Mouse (Mus musculus): Measurements from ENCODE around the gene Eci2. TPM values are rescaled to one million over a fixed set of nuclear protein-coding genes. Genes with fewer than 3 reads are reported as not detected.
"Not testable (repeated sequence)": the region's sequence is repeated elsewhere in the genome, so short reads cannot be mapped to it uniquely, and the experiment has no call there.

Eci2 gene
- polyA plus RNA-seq, 1 experiment: 42.8 TPM

DNA sequence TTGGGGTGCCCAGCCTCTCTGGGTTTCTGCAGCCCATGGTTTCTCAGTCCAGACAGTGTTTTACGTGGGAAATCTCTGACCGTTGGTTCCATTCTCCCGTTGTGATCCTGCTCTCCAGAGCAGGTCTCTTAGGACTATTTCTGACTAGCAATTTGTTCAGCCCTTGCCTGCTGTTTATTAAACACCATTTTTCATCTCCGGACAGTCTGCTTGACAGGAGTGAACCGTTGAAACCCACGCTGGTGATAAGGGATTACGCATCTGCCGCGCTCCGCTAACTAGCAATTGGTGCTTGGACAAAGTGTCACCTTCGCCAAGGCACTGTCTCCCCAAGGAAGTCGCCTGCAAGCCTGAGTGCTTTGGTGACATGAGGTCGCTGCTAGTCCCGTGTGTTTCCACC is 62.5 kb downstream of the Eci2 start:
- H3K27me3 ChIP-seq (ENCODE audit: control insufficient read depth, insufficient read depth, low read length, poor library complexity, severe bottlenecking): no peaks in the 10 kb centered on the region
- H3K9ac ChIP-seq (ENCODE audit: low read depth, poor library complexity, severe bottlenecking): no peak overlapping the region
- peaks cover 1% of the 10 kb centered on the region; the same call in 1 of the 2 replicates for H3K9me3 ChIP-seq (replicated peaks; ENCODE audit: control insufficient read depth, insufficient read depth, low read length, poor library complexity, severe bottlenecking)

DNA sequence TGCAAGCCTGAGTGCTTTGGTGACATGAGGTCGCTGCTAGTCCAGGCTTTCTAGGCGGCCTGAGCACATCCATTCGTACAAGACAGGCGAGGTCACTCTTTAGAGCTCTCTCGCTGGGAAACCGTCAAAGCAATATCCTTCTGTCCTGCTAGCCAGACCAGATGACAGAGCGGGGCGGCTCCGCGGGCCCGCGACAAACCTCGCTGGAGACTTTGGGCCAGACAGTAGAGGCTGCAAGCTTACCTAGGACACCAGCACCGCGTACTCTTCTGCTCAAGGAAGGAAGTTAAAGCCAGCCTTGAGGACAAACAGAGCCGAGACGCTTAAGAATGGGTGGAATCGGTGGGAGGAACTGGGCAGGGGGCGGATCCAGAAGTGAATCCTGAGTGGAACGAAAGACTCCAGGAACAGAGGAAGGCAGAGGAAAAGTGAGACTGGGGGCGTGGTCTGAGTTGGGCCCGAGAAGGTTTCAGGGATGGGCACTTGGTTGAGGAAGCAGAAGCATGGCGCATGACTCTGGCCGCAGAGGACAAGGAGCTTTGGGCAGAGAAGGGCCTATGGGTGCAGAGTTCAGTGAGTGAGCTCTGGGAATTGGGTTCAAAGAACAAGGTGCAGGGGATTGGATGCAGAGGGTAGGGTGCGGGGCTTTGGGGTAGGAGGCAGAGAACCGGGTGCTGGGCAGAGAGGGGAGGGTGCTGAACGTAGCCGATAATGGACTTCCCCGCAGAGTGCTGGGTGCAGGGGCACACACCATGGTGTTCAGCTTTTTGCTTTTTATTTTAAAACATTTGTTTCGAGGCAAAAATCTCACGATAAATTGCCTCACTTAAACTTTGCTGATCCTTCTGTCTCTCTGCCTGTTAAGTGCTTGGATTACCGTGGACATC is 63.1 kb downstream of the Eci2 start, which contains the start of gene Eci3:
Gene Eci3 (minus strand): TSS at position 300 of the 887 bp plus-strand sequence.
- peaks cover 5% of the 10 kb centered on the region; the same call in 1 of the 2 replicates for H3K9me3 ChIP-seq (replicated peaks; ENCODE audit: control insufficient read depth, insufficient read depth, low read length, poor library complexity, severe bottlenecking)
- peak within 1 kb of the TSS; percentile 30 for H3K4me3 ChIP-seq (ENCODE audit: low read depth, low read length)
- no peaks in the 10 kb centered on the region for H3K36me3 ChIP-seq (ENCODE audit: control insufficient read depth, insufficient read depth, low read length, poor library complexity, severe bottlenecking)
- no peaks in the 10 kb centered on the region for H3K4me1 ChIP-seq (ENCODE audit: control insufficient read depth, insufficient read depth, low read length)
- no peak within 1 kb of the TSS for H3K27ac ChIP-seq (ENCODE audit: insufficient read depth, low read length)
- no peak for TF ChIP-seq POLR2A (IDR thresholded peaks at IDR 0.05; ENCODE audit: insufficient read depth, low read length)
- TF ChIP-seq EP300 (IDR thresholded peaks at IDR 0.05; ENCODE audit: insufficient read depth, low read depth, low read length): no peak
- no peak for TF ChIP-seq CTCF (IDR thresholded peaks at IDR 0.05; ENCODE audit: low read depth, low read length)
- no peaks in the 10 kb centered on the region for H3K27me3 ChIP-seq (ENCODE audit: control insufficient read depth, insufficient read depth, low read length, poor library complexity, severe bottlenecking)
- H3K9ac ChIP-seq (ENCODE audit: low read depth, poor library complexity, severe bottlenecking): no peak within 1 kb of the TSS

More for the DNA sequence above, 62.5 kb downstream of the Eci2 start:
- no peak overlapping the region for H3K4me3 ChIP-seq (ENCODE audit: low read depth, low read length)
- TF ChIP-seq CTCF (IDR thresholded peaks at IDR 0.05; ENCODE audit: low read depth, low read length) (no peak), POLR2A (IDR thresholded peaks at IDR 0.05; ENCODE audit: insufficient read depth, low read length) (no peak), EP300 (IDR thresholded peaks at IDR 0.05; ENCODE audit: insufficient read depth, low read depth, low read length) (no peak)
- H3K4me1 ChIP-seq (ENCODE audit: control insufficient read depth, insufficient read depth, low read length): no peaks in the 10 kb centered on the region
- no peak overlapping the region for H3K27ac ChIP-seq (ENCODE audit: insufficient read depth, low read length)
- no peaks in the 10 kb centered on the region for H3K36me3 ChIP-seq (ENCODE audit: control insufficient read depth, insufficient read depth, low read length, poor library complexity, severe bottlenecking)

DNA sequence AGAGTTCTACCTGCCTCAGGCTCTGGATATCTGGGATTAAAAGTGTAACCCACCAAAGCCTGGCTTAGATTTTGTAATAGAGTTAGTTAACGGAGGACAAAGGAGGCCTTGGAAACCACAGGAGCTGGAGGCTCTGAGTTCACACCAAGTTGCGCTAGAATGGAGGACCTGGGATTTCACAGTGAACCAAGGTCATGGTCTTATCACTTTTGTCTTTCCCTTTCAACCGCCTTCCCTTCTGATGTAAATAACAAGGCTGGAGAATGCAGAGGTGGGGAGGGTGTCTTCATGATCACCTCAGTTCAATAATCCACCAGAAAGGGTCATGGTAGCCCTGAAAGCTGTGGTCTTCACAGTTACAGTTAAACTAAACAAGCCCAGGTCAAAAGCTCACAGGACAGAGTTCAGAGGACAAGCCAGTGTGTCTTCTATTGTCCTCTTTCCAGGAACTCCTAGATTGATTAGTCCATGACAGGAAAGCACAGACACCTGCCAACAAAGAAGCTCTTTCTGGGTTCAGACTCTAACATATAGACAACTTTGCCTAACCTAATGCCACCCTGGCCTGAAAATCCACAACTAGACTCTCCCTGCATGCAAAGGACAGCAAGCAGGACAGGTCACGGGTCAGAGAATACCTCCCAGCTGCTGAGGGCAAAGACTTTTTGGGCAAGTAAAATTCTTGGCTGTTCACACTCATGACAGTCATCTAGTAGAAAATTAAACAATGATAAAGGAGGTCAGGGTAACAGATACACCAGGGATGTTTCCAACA is 65.7 kb downstream of the Eci2 start:
- H3K9me3 ChIP-seq (replicated peaks; ENCODE audit: control insufficient read depth, insufficient read depth, low read length, poor library complexity, severe bottlenecking): peaks cover 5% of the 10 kb centered on the region; the same call in 1 of the 2 replicates
- TF ChIP-seq EP300 (IDR thresholded peaks at IDR 0.05; ENCODE audit: insufficient read depth, low read depth, low read length) (no peak), CTCF (IDR thresholded peaks at IDR 0.05; ENCODE audit: low read depth, low read length) (no peak), POLR2A (IDR thresholded peaks at IDR 0.05; ENCODE audit: insufficient read depth, low read length) (no peak)
- H3K9ac ChIP-seq (ENCODE audit: low read depth, poor library complexity, severe bottlenecking): no peak overlapping the region
- H3K4me3 ChIP-seq (ENCODE audit: low read depth, low read length): no peak overlapping the region
- H3K27me3 ChIP-seq (ENCODE audit: control insufficient read depth, insufficient read depth, low read length, poor library complexity, severe bottlenecking): no peaks in the 10 kb centered on the region
- H3K4me1 ChIP-seq (ENCODE audit: control insufficient read depth, insufficient read depth, low read length): no peaks in the 10 kb centered on the region
- no peaks in the 10 kb centered on the region for H3K36me3 ChIP-seq (ENCODE audit: control insufficient read depth, insufficient read depth, low read length, poor library complexity, severe bottlenecking)
- H3K27ac ChIP-seq (ENCODE audit: insufficient read depth, low read length): no peak overlapping the region

DNA sequence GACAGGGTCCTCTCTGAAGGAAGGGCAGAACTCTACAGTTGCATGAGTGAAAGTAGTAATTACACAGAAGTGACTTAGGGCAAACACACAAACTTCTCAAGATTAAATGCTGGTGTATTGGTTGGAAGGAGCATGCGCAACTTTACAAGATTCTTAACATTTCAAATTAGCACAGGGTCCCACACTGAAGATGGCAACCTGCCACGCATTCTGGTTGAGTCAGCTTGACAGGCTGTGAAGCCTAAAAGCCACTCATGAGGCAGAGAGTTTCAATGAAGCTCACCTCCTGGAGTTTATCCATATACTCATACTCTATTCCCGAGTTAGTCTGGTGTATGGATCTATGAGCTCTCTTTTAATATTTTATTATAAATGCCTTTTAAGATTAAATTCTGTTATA is 68.7 kb downstream of the Eci2 start:
- not testable (repeated sequence) for H3K9me3 ChIP-seq (replicated peaks; ENCODE audit: control insufficient read depth, insufficient read depth, low read length, poor library complexity, severe bottlenecking); H3K36me3 ChIP-seq (ENCODE audit: control insufficient read depth, insufficient read depth, low read length, poor library complexity, severe bottlenecking); H3K27me3 ChIP-seq (ENCODE audit: control insufficient read depth, insufficient read depth, low read length, poor library complexity, severe bottlenecking); H3K4me1 ChIP-seq (ENCODE audit: control insufficient read depth, insufficient read depth, low read length); H3K27ac ChIP-seq (ENCODE audit: insufficient read depth, low read length); H3K9ac ChIP-seq (ENCODE audit: low read depth, poor library complexity, severe bottlenecking); H3K4me3 ChIP-seq (ENCODE audit: low read depth, low read length)

DNA sequence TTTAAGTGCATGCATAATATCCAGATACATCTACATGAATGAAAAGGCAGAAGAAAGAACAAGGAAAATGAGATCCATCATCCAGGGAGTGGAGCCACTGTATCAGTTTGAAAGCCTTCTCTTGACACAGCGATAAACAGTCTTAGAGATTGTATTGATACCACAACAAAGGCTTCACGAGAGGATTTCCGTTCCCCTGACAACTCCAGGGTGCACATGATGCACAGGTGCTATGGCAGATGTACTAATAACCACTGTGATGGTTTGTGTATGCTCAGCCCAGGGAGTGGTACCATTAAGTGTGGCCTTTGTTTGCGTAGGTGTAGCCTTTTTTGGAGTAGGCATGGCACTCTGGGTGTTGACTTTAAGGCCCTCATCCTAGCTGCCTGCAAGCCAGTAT is 70.0 kb downstream of the Eci2 start:
- Histone ChIP-seq H3K27me3 (ENCODE audit: control insufficient read depth, insufficient read depth, low read length, poor library complexity, severe bottlenecking) (no peaks in the 10 kb centered on the region), H3K9me3 (replicated peaks; ENCODE audit: control insufficient read depth, insufficient read depth, low read length, poor library complexity, severe bottlenecking) (peaks cover 5% of the 10 kb centered on the region; the same call in 1 of the 2 replicates), H3K4me1 (ENCODE audit: control insufficient read depth, insufficient read depth, low read length) (no peaks in the 10 kb centered on the region), H3K9ac (ENCODE audit: low read depth, poor library complexity, severe bottlenecking) (no peak overlapping the region), H3K27ac (ENCODE audit: insufficient read depth, low read length) (no peak overlapping the region), H3K36me3 (ENCODE audit: control insufficient read depth, insufficient read depth, low read length, poor library complexity, severe bottlenecking) (no peaks in the 10 kb centered on the region), H3K4me3 (ENCODE audit: low read depth, low read length) (no peak overlapping the region)
- TF ChIP-seq CTCF (IDR thresholded peaks at IDR 0.05; ENCODE audit: low read depth, low read length) (no peak), EP300 (IDR thresholded peaks at IDR 0.05; ENCODE audit: insufficient read depth, low read depth, low read length) (no peak), POLR2A (IDR thresholded peaks at IDR 0.05; ENCODE audit: insufficient read depth, low read length) (no peak)

DNA sequence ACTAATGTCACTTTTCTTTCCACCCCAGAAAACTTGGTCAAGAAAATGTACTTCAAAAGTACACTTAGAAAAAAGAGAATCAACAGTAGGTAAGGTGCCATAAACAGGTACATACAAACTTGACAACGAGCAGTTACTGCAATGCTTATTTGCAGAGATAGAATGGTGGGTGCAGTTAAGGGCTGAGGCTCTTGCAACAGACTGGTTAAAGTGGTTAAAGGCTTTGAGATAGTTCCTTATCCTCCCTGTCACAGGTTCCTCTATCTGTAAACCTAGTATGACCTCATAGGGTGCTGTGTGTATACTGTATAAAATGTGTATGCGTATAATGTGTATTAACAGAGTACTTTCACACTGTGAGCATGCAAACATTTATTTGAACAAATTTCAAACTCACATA is 75.5 kb downstream of the Eci2 start:
- H3K36me3 ChIP-seq (ENCODE audit: control insufficient read depth, insufficient read depth, low read length, poor library complexity, severe bottlenecking); H3K27me3 ChIP-seq (ENCODE audit: control insufficient read depth, insufficient read depth, low read length, poor library complexity, severe bottlenecking); H3K9me3 ChIP-seq (replicated peaks; ENCODE audit: control insufficient read depth, insufficient read depth, low read length, poor library complexity, severe bottlenecking): not testable (repeated sequence)

More for the DNA sequence above, 75.5 kb downstream of the Eci2 start:
- H3K4me3 ChIP-seq (ENCODE audit: low read depth, low read length); H3K27ac ChIP-seq (ENCODE audit: insufficient read depth, low read length); H3K4me1 ChIP-seq (ENCODE audit: control insufficient read depth, insufficient read depth, low read length); H3K9ac ChIP-seq (ENCODE audit: low read depth, poor library complexity, severe bottlenecking): not testable (repeated sequence)
